Mouse (Mus musculus) common myeloid progenitor, adult 5-6 weeks (primary cell): ENCODE data around the gene Smug1. TPM values are rescaled to one million over a fixed set of nuclear protein-coding genes. Genes with fewer than 3 reads are reported as not detected.
A peak's percentile ranks its signal among the peaks of the same experiment; 100 is the strongest.

Source experiments
- ATAC-seq: replicated peaks from 2 replicates; pipeline ENCODE4 v1.8.0; 2016; ENCODE audit warnings: low read depth, mild to moderate bottlenecking, moderate TSS enrichment, inconsistent platforms; ENCODE audit not compliant: poor library complexity, severe bottlenecking
- total RNA-seq: library from RNA; stranded (forward); fragments of 200-1000, 187-1606 nt; gene quantifications from 2 replicates; pipeline ENCODE4 v1.2.3, GENCODE M21; 2017

Gene Smug1
- 4.2 and 4.9 TPM in 2 replicates for total RNA-seq

DNA sequence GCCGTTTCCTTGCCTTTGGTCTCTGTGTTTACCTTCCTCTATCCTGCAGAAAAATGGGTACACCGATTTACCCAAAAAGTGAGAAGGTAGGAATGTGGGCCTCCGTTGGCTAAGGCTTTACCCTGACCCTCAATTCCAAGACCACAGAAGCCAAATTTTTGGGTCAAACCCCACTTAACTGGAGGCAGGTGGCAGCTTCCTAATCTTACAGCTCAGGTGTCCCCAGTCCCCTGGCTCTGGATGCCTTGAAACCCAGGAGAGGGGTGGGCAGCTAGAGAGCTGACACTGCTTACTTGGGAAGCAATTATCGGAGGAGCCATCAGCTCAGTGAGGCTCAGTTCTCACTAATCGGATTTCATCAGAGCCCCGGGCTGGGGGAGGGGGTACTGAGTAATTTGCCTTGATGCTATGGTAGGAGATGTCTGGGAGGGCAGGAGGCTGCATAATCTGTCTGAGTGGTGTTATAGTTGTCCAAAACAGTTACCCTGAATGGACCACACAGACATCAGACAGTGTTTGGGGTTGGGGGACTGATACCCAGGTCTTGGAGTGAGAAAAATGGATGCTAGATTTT lies at the start of gene Smug1:
TSS of gene Smug1 (minus strand) at position 51 of the 574 bp plus-strand sequence.
- ATAC-seq = no peak

DNA sequence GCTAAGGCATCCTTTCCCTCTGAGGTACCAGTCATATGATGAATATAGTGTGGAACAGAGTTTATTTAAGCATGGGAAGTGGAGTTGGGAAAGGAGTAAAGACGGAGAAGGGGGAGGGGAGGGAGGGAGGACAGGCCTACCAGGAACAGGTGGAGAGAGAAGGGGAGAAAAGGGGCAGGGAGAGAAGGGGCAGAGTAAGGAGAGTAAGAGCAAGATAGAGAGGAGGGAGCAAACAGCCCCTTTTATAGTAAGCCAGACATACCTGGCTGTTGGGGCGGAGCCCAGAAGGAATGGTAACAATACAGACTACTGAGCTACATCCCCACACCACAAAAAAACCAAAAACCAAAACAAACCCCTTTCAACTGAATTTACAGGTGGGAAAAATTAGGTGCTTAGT lies 49.2 kb upstream of the Smug1 start:
- ATAC-seq = no peak

DNA sequence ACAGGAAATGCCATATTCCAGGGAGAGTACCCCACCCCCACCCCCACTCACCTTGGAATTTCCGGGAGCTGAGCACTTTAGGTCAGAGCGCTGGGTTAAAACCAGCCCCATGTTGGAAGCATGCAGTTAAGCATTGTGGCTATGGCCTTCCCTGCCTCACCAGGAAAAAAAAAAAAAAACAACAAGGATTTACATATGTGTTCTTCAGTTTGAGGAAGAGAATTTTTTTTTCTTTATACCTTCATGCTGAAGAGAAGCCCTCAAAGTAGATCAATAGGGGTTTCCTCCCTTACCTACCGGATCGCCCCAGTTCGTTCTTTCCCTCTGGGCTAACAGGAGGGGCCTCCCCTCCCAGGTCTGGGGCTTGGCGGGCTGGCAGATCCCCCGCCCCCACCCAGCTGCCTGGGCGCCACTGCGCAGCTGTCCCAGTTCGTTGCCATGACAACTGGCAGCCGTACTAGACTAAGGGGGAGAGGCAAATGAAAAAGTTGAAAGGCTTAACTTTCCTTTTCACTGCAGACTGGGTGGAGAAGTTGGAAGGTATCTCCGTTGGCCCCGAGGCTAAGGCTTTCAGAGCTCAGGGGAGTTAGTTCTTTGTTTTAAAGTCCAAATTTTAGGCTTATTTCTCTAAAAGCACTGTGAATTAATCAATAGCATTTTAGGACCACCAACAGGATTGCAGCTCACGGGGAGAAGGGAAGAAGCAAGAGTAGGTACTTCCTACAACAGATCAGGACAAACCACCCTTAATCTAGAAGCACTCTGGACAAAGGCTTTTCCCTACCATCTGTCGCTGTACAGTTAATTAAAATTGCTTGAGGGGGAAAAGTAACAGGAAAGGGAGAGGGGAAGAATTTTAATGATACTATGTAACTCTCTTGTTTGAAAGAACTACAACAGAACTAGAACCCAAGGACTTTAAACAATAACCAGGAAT lies 48.3 kb upstream of the Smug1 start:
- ATAC-seq = peak; percentile 91

DNA sequence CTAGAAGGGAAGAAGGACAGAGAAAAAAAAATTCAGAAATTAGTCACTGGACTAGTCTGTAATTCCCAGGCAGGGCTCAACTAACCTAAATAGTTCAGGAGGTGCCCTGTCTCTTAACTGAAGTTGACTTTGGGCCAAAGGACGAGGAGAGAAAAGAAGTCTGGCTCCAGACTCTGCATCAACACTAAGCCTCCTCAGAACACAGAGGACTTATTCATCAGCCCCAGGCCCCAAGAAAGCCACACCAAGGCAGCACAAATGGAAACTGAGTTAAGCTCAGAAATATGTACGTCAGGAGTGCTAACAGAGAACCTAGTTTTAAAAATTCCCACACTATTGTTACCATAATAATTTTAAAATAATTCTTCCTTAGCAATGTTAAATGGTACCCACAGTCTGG lies 47.3 kb upstream of the Smug1 start:
- no peak for ATAC-seq

DNA sequence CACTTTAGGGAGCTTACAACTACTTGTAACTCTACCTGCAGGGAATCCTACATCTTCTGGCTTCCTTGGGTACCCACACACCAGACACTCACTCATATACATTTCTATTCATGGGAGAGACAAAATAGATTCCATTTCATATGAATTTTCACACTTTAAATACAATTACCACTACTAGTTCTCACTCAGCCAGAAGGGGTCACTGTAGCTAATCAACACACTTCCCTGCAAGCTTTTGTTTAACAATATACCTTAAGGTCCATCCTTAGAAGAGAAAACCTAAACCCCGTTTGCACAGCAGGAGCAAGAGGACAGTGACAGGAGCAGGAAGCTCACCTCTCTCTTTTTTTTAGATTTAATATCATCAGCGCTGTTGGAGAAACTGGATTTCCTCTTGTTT lies 38.3 kb upstream of the Smug1 start:
- ATAC-seq = no peak

DNA sequence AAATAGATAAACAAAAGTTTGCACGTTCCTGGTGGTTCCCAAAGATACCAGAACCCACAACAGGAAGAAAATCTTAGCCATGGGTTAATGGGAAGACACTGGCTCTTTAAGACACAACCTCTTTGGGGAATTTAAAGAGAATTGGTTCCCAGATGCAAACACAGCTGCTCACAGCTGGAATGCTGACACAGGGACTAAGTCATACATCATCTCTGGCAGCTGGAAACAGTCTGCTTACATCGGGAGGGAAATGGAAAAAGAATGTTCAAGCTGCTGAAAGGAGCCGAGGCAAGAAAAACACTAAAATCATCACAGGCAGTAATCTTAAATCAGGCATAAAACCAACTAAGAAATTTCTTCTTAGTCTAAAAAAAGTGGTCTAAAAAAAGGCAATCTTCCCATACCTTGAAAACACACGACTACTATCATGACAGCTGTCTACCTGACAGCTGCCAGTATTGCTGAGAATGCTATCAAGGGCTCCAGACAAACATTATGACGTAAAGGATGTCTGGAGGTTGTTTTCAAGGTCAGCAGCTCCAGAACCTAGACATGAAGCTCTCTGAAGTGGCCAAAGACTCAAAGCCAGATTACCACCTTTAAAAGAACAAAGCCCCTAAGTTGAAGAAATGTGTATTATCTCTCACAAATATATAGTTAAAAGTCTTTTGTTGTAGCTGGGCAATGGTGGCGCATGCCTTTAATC lies 35.3 kb upstream of the Smug1 start:
- no peak for ATAC-seq

DNA sequence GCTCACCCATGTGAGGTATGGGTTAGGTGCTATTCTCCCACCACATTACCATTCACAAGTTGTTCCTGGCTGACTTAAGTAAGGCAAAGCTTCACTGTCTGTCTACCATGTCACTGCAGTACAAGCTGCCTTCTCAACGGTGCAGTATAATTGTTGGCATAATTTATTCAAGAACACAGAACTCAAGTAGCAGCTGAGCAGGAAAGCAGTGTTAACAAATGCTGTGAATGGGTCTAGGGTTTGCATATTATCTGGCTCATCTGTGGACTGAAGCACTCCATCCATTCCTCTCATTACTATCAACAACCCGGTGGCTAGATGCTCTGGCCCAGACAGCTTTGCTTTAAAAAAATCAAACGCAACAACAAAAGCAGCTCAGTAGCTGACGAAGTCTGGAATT lies 30.9 kb upstream of the Smug1 start:
- no peak for ATAC-seq

DNA sequence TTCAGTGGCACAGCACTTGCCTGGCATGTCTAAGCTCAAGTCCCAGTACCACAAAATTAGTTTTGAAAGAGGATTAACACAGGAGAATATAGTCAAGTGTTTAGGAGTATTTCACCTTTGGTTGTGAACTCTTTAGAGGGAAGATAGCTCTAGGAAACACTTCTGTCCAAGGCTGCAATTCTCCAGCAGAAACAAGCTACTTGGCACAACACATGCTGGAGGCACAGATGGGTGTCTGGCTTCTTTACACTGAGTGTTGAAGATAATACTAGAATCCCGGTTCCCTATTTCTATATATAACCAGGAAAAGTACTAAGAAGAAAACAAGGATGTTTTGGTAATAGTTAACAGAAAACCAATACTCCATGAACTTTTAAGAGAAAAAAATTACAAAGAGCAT lies 29.9 kb upstream of the Smug1 start:
- ATAC-seq = no peak

DNA sequence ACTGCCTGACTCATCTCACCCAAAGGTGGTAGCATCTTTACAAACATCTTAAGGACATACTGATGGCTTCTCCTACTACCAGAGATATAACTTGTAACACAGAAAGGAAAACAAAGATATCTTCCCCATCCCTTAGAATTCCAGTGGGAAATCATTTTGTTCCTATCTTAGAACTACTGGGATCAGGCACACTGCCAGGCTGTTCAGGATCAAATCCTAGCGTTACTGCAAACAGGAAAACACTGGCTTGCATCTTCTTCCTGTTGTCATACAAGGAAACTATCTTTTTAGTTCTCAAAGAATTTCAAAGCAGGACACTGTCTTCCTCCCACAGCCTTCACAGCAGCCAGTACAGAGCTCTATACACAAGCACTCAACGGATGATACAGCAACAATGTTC lies 26.7 kb upstream of the Smug1 start:
- ATAC-seq = no peak

DNA sequence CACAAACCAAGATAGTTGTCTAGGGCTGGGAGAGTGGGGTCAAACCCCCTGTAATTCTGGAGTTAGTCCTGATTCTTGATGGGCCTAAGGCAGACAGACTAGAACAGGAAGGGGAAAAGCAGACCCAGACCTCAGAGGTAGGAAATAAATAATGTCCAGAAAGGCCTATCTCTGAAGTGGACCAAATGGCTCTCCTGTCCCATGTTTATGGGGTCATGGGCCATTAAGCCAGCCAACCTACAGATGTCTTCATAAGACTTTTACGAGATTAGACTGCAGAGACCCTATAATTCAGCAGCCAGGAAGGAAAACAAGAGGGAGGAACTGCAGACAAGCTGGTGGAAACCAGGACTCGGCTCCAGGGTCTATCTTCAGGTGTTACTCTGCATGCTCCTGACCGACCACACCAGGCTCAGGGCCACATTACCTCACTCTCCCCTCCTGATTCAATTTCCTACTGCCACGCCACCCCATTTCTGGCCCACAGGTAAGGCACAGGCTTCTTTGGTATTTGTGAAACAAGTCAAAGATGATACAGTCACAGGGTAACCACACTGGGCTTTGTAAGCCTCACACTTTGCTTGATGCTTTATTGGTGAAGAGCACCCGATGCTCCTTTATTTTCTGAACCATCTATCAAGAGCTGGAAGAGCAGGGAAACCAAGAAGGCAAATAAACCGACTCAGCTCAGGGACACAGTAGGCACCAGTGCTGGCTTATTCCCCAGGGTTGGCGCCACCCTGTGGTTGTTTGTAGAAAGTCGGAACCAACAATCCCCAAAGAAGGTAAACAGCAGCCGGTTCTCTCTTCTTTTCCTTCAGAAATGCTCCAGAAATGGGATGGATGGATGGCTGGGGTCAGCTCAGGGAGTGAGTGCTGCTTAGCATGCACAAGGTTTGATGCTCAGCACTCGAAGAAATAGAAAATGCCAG lies 23.9 kb upstream of the Smug1 start:
- ATAC-seq = 0 out of 2 replicates have a peak, but pooled peaks have one; percentile 62

DNA sequence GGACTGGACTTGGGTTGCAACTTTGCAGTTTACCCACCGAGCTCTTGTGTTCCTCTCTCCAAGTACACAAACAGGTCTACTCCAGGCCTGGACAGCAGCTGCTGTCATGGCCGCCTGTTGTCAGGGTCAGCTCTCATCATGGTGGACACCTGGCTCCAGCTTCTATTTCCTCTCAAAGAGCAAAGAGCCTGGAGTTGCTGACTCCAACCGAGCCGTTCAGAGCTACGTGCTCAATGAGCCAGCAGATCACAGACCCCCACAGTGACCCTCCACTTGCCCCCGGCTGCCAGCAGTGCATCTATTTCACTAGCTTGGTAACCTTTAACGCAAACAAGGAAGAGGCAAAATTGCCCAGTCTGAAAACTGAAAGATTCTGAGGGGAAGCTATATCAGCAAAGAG lies 23.2 kb upstream of the Smug1 start:
- ATAC-seq = no peak

DNA sequence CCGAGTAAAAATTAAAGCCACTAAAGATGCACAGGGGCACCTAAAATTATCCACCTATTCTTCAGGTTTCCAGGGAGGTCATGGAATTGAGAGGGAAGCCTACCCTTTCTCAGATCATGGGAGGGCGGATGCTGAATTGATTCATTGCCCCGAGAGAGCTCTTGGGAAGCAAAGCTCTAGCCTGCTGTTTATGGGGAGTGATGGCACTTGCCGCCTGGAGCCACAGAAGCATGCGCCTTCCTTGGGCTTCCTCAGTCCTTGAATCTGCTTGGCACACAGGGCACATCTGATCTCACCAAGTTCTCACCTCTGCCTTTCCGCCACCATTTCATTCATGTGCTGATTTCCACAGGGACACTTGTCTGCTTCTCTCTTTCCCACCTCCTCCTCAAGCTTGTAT lies 20.9 kb upstream of the Smug1 start:
- no peak for ATAC-seq

DNA sequence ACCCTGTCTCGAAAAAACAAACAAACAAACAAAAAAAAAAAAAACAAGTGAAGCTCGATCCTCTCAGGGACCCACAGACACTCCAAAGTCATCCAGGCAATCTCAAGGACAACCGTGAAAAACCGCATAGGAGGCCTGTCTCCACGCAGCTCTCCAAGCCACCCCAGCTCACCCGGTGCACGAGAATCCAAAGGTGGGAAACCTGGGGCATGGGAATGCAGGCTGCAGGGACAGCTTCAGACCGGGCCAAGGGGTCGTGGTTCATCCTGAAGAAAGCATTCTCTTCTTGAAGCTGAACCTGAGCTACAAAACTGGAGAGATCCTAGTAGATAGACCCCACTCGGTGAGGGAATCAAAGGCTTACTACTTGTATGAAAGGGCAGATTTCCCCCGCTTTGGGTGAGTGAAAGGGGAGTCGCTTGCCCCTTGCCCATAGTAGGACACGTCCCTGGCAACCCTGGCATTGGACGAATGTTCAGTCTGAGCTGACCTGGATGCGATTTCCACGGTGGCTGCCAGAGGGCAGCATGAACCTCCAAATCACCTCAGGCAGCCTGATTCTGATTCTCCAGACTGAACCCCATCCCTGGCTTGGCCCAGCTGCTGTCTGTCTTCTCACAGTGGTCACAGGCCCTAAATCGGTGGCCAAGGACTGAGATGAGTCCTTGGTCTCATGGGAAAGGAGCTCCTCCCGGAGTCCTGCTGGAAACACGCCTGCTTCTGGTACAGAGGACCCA lies 18.7 kb upstream of the Smug1 start:
- peak; percentile 50 for ATAC-seq

DNA sequence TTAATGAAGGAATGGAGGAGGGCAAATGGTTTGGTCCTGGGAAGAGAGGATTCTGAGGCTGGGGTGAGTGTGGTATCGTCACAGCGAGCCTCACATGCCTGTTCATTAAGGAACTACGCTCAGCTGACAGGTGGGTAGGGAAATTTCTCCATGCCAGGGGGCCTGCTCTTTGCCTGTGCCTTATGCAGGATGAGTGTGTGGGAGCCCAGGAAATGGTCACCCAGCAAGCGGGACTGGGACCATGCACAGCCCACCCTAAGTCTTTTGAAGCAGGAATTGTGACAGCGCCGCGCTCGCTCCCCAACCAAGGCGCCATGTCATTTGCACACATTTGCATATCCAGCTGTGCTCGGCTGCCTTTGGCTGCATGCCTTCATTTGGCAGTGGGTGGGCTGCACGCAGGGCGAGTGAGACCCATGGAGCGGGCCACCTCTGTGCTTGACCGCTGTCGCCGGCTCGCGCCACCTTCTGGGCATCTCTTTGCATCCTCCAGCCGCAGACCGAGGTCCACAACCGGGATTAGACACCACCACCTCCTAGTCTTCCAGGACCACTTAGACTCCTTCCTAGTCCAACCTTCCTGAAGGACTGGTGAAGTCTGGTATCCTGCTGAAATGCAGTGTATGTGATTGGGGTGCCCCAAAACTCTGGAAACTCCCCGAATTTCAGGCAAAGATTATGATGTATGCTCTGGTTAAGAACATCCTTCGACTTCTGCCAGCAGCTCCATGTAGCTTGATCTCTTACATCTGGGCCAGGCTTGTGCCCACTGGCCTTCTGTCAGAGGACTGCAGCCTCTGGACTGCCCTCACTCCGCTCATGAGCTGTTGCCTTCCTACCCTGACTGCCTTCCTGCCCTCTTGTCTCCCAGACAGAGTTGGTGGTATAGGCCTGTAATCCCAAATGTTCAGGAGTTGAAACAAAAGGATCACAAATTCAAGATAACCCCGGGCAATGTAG lies 17.0 kb upstream of the Smug1 start:
- ATAC-seq = no peak; the same call in 1 of the 2 replicates

DNA sequence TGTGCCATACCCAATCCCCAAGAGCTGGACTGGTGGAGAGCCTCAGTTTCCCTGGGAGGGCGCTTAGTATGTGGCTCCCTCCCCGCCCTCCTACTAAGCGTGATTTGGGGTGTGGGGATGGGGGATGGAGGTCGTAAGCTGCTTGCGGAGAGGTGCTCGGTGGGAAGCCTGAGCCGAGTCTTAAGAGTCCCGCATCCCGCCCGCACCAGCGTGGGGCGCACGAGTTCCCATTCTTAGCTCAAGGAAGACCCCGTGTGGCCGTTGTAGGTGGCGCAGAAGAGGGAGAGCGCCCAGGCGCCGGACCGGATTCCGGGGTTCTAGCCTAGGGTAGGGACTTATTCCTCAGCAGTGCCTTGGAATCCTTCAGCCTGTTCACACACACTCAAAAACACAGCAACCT lies 16.2 kb upstream of the Smug1 start:
- ATAC-seq = peak; percentile 68

DNA sequence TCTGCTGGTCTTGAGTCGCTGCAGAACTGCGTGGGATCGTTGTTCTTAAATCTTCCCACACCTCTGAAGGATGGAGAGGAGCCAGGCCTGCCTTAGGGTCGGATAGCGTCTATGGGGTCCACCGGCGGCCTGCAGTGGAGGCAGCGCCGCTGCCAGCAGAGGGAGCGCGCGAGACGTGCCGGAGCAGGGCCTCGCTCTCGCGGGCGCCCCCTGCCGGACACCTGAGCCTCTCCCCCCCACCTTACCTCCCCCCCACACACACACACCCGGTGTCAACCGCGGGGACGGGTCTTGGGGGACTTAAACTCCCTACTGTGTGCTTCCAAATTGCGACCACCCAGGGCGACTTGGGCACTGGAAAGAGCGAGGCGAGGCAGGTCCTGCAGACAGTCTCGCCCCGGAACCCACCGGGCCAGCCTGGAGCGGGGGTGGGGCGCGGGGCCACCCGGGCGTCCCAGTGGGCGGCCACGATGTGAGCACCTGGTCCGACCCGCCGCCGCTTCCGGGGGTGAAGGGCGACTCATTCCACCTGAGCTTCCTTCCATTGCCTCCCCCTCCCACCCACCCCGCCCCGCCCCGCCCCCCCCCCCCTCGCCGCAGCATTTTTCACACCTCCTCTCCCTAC lies 15.4 kb upstream of the Smug1 start:
- ATAC-seq = peak; percentile 48

DNA sequence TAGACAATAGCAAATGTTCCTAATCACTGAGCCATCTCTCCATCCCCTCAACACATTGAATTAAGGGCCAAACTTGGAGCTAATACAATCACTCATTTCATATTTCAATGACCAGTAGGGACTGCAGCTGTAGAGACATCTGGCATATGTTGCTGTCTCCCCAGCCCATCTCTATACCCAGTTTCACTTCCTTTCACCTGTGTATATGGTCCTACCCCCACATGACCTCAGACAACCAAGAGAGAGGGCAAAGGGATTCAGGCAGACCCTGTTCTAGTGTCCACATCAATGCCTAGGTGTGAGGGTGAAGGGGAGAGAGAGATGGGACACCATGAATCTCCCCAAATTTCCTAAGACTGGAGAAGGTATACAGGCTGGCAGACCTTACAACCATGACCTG lies 13.5 kb upstream of the Smug1 start:
- no peak for ATAC-seq

DNA sequence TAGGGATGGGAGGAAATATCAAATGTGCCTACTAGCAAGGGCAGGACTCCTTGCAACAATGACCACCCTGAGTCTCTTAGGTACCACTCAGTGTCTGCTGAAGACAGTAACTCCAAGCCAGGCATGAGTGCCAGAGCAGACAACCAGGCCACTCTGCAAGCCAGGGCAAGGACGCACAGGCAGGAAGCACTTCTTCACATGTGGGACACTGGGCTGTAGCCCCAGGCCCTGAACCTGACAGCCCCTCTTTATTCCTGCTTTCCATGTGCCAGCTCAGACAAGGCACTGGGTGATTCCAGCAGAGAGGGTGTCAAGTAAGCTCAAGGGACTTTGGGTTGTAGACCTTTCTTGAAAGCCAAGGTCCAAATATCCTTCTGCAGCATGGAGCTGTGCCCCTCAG lies 11.9 kb upstream of the Smug1 start:
- ATAC-seq = no peak
